Mouse (Mus musculus) MEL (cell line): ENCODE data around the gene Gnai3. TPM values are rescaled to one million over a fixed set of nuclear protein-coding genes. Genes with fewer than 3 reads are reported as not detected.

Experiments used
- DNase-seq: peaks from one replicate; pipeline ENCODE4 v3.0.0; 2011; ENCODE audit warnings: low read depth, low spot score
- H3K27ac ChIP-seq: 2 replicates; pipeline ENCODE4 v1.5.1; 2012; ENCODE audit warnings: low read depth, mild to moderate bottlenecking, control low read depth, low read length, moderate library complexity; ENCODE audit not compliant: control insufficient read depth
- H3K27me3 ChIP-seq, 2 experiments: fragments of 150-350 bp in 1 of 2; sonication (generic) in 1 of 2; 2 replicates each; pipeline ENCODE4 v1.6.1; 2012; ENCODE audit warnings: low read length in 2 of 2, mild to moderate bottlenecking in 2 of 2, improper control_type of control experiment in 1 of 2, moderate library complexity in 1 of 2; ENCODE audit not compliant: insufficient read depth in 2 of 2, control insufficient read depth in 1 of 2
- H3K36me3 ChIP-seq, 2 experiments: 2 replicates each; pipeline ENCODE4 v1.6.1; 2012 to 2014; ENCODE audit warnings: low read length in 2 of 2, improper control_type of control experiment in 1 of 2, inconsistent platforms in 1 of 2, mild to moderate bottlenecking in 1 of 2; ENCODE audit not compliant: insufficient read depth in 2 of 2, control insufficient read depth in 1 of 2
- H3K4me1 ChIP-seq, 2 experiments: fragments of 150-350 bp in 1 of 2; sonication (generic) in 1 of 2; 2 replicates each; pipeline ENCODE4 v1.6.1; 2012; ENCODE audit warnings: low read length in 2 of 2, improper control_type of control experiment in 1 of 2, mild to moderate bottlenecking in 1 of 2; ENCODE audit not compliant: insufficient read depth in 2 of 2, control insufficient read depth in 1 of 2
- H3K4me3 ChIP-seq, 2 experiments: fragments of 150-350 bp in 1 of 2; sonication (generic) in 1 of 2; 2 replicates each; pipeline ENCODE4 v1.5.1; 2012; ENCODE audit warnings: low read depth in 2 of 2, low read length in 2 of 2, mild to moderate bottlenecking in 2 of 2, moderate library complexity in 2 of 2, control low read depth in 1 of 2, improper control_type of control experiment in 1 of 2; ENCODE audit not compliant: control insufficient read depth in 1 of 2, insufficient read depth in 1 of 2
- H3K79me2 ChIP-seq: 2 replicates; pipeline ENCODE4 v1.6.1; 2012; ENCODE audit warnings: mild to moderate bottlenecking, low read length, moderate library complexity; ENCODE audit not compliant: control insufficient read depth, poor library complexity, insufficient read depth
- H3K9ac ChIP-seq: 2 replicates; pipeline ENCODE4 v1.6.1; 2012; ENCODE audit warnings: low read depth, mild to moderate bottlenecking, control low read depth, low read length, moderate library complexity; ENCODE audit not compliant: control insufficient read depth, poor library complexity, severe bottlenecking
- H3K9me3 ChIP-seq: fragments of 150-350 bp; sonication (generic); replicated peaks from 2 replicates; pipeline ENCODE4 v1.6.1; 2012; ENCODE audit warnings: mild to moderate bottlenecking, low read length, improper control_type of control experiment, moderate library complexity; ENCODE audit not compliant: insufficient read depth
- CHD1 ChIP-seq: IDR thresholded peaks from 2 replicates; pipeline ENCODE4 v1.6.1; 2012; ENCODE audit warnings: low read depth, mild to moderate bottlenecking, inconsistent platforms, low read length, improper control_type of control experiment
- CHD2 ChIP-seq: IDR thresholded peaks from 2 replicates; pipeline ENCODE4 v1.6.1; 2011; ENCODE audit warnings: low read length, improper control_type of control experiment
- CTCF ChIP-seq, 3 experiments: IDR thresholded peaks in 2 of 3; conservative IDR thresholded peaks in 1 of 3; 2 replicates each; pipeline ENCODE4 v1.5.1; 2011 to 2012; ENCODE audit warnings: low read length in 3 of 3, low read depth in 2 of 3, mild to moderate bottlenecking in 2 of 3, improper control_type of control experiment in 1 of 3, inconsistent platforms in 1 of 3, mixed read lengths in 1 of 3, moderate library complexity in 1 of 3; ENCODE audit not compliant: control insufficient read depth in 1 of 3, insufficient read depth in 1 of 3, poor library complexity in 1 of 3, severe bottlenecking in 1 of 3
- E2F4 ChIP-seq: IDR thresholded peaks from 2 replicates; pipeline ENCODE4 v1.6.1; 2011; ENCODE audit warnings: low read depth, low read length, improper control_type of control experiment, borderline replicate concordance
- EP300 ChIP-seq, 2 experiments: IDR thresholded peaks; 2 replicates each; pipeline ENCODE4 v1.6.1; 2011; ENCODE audit warnings: improper control_type of control experiment in 2 of 2, low read length in 2 of 2, low read depth in 1 of 2, mild to moderate bottlenecking in 1 of 2
- ETS1 ChIP-seq: IDR thresholded peaks from 2 replicates; pipeline ENCODE4 v1.6.1; 2012; ENCODE audit warnings: low read depth, mild to moderate bottlenecking, inconsistent platforms, low read length, improper control_type of control experiment, moderate library complexity
- GABPA ChIP-seq: IDR thresholded peaks from 2 replicates; pipeline ENCODE4 v1.6.1; 2012; ENCODE audit warnings: low read depth, mild to moderate bottlenecking, inconsistent platforms, low read length, improper control_type of control experiment, moderate library complexity
- GATA1 ChIP-seq: IDR thresholded peaks from 2 replicates; pipeline ENCODE4 v1.6.1; 2011; ENCODE audit warnings: low read depth, low read length, improper control_type of control experiment
- HCFC1 ChIP-seq: IDR thresholded peaks from 2 replicates; pipeline ENCODE4 v1.6.1; 2012; ENCODE audit warnings: low read depth, mild to moderate bottlenecking, inconsistent platforms, low read length, improper control_type of control experiment, moderate library complexity
- JUND ChIP-seq: IDR thresholded peaks from 2 replicates; pipeline ENCODE4 v1.6.1; 2011; ENCODE audit warnings: low read depth, mild to moderate bottlenecking, improper control_type of control experiment, low read length
- MAZ ChIP-seq: IDR thresholded peaks from 2 replicates; pipeline ENCODE4 v1.6.1; 2012; ENCODE audit warnings: low read depth, mild to moderate bottlenecking, inconsistent platforms, low read length, improper control_type of control experiment
- MEF2A ChIP-seq: IDR thresholded peaks from 2 replicates; pipeline ENCODE4 v1.6.1; 2014; ENCODE audit warnings: low read depth, mild to moderate bottlenecking, inconsistent platforms, low read length, improper control_type of control experiment; ENCODE audit not compliant: poor library complexity, insufficient replicate concordance, severe bottlenecking; ENCODE audit errors: extremely low read depth
- MYB ChIP-seq: IDR thresholded peaks from 2 replicates; pipeline ENCODE4 v1.6.1; 2011; ENCODE audit warnings: mild to moderate bottlenecking, low read depth, low read length, improper control_type of control experiment
- NRF1 ChIP-seq: IDR thresholded peaks from 2 replicates; pipeline ENCODE4 v1.6.1; 2014; ENCODE audit warnings: low read depth, mild to moderate bottlenecking, inconsistent platforms, low read length, improper control_type of control experiment, moderate library complexity; ENCODE audit not compliant: poor library complexity, insufficient read depth, severe bottlenecking
- POLR2AphosphoS2 ChIP-seq: IDR thresholded peaks from 2 replicates; pipeline ENCODE4 v1.6.1; 2011; ENCODE audit warnings: low read length, improper control_type of control experiment
- POLR2AphosphoS5 ChIP-seq: IDR thresholded peaks from 2 replicates; pipeline ENCODE4 v1.6.1; 2012; ENCODE audit warnings: low read depth, borderline replicate concordance, mild to moderate bottlenecking, inconsistent platforms, low read length, moderate library complexity, mixed read lengths
- RCOR1 ChIP-seq: IDR thresholded peaks from 2 replicates; pipeline ENCODE4 v1.6.1; 2012; ENCODE audit warnings: low read depth, mild to moderate bottlenecking, inconsistent platforms, low read length, improper control_type of control experiment
- TAL1 ChIP-seq: IDR thresholded peaks from 2 replicates; pipeline ENCODE4 v1.6.1; 2012; ENCODE audit warnings: mild to moderate bottlenecking, inconsistent platforms, low read length, moderate library complexity, mixed read lengths
- TCF12 ChIP-seq: IDR thresholded peaks from 2 replicates; pipeline ENCODE4 v1.6.1; 2014; ENCODE audit warnings: low read depth, mild to moderate bottlenecking, inconsistent platforms, low read length, improper control_type of control experiment, moderate library complexity
- UBTF ChIP-seq: IDR thresholded peaks from 2 replicates; pipeline ENCODE4 v1.6.1; 2012; ENCODE audit warnings: low read depth, mild to moderate bottlenecking, inconsistent platforms, low read length, improper control_type of control experiment, moderate library complexity, borderline replicate concordance; ENCODE audit not compliant: insufficient read depth
- ZC3H11A ChIP-seq: IDR thresholded peaks from 2 replicates; pipeline ENCODE4 v1.6.1; 2012; ENCODE audit warnings: low read depth, mild to moderate bottlenecking, inconsistent platforms, low read length, improper control_type of control experiment
- ZKSCAN1 ChIP-seq: IDR thresholded peaks from 2 replicates; pipeline ENCODE4 v1.6.1; 2012; ENCODE audit warnings: low read depth, mild to moderate bottlenecking, inconsistent platforms, low read length, improper control_type of control experiment, moderate library complexity
- ZMIZ1 ChIP-seq: IDR thresholded peaks from 2 replicates; pipeline ENCODE4 v1.6.1; 2012; ENCODE audit warnings: low read depth, mild to moderate bottlenecking, inconsistent platforms, low read length, improper control_type of control experiment, moderate library complexity
- ZNF384 ChIP-seq: IDR thresholded peaks from 2 replicates; pipeline ENCODE4 v1.6.1; 2012; ENCODE audit warnings: low read depth, mild to moderate bottlenecking, inconsistent platforms, low read length, improper control_type of control experiment
- polyA plus RNA-seq, 2 experiments: library from polyadenylated mRNA; stranded (reverse) in 1 of 2; unstranded in 1 of 2; fragments of >175 nt in 1 of 2; fragments of >200 nt in 1 of 2; gene quantifications; 2 replicates each; pipeline versions ENCODE4 v1.2.1 to v1.2.4; 2012; ENCODE audit warnings: low replicate concordance in 2 of 2, low read depth in 1 of 2; ENCODE audit not compliant: insufficient read length in 2 of 2, insufficient read depth in 1 of 2, missing spikeins in 1 of 2
- total RNA-seq: library from RNA; depleted of rRNA; stranded (reverse); fragments of 300-350 nt; gene quantifications from 2 replicates; pipeline ENCODE4 v1.2.3, GENCODE M21; 2012

Gene Gnai3
- total and polyA plus RNA-seq, 3 experiments, result 74.2 to 96.4 (median 92.1) TPM

DNA sequence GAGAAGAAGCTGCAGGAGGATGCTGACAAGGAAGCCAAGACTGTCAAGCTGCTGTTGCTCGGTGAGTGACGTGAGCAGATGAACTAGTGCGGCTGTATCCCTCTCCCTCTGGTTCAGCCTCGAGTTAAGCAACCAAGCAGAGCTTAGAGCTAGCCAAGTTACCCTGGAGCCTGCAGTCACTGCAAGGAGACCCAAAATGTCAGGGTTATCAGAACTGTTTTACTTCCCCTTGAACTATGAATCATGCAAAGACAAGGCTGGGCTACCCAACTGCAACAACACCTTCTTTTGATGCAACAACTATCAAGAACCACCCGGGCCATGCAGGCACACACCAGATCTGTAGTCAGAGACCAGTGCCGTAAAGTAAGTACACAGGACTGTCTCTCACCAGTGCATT is 52.6 kb downstream of the Gnai3 start:
- Histone ChIP-seq H3K27me3 (no peaks in the 10 kb centered on the region), H3K27ac (peak overlapping the region; percentile 43)

DNA sequence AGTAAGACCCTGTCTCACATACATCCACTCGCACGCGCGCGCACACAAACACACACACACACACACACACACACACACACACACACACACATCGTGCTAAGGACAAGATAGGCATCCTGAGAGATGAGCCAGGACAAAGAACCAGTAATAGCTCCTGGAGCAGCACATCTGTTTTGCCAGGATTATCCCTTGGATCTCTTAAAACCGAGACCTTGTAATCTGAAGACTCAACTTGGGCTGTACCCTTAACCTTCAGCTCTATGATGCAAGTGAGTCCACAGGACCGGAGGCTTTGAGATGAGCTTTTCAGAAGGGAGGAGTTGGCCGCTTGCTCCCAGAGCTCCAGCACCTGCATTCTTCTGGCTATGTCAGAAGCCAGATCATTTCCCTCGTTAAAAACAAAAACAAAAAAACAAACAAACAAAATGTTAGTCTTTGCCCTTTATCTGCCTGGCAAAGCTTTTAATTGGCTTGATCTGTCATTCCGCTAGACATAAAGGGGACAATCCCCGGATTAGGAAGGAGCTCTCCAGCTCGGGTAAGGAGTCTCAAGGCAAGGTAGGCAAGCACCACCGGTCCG is 53.3 kb downstream of the Gnai3 start, which contains the start of gene Gnat2:
Gene Gnat2, plus strand, starts transcription at position 254 of the 580 bp plus-strand sequence.
- Histone ChIP-seq H3K9me3 (no peaks in the 10 kb centered on the region), H3K79me2 (no peaks in the 10 kb centered on the region), H3K27me3 (no peaks in the 10 kb centered on the region), H3K36me3 (peaks cover 0 to 37% of the 10 kb centered on the region in 2 experiments; a peak in 3 of 4 replicates), H3K9ac (peak within 1 kb of the TSS; percentile 13; the same call in 1 of the 2 replicates), H3K4me3 (peak within 1 kb of the TSS in 1 of 2 experiments; percentile 44; a peak in 1 of 4 replicates), H3K4me1 (peaks cover 18 to 42% of the 10 kb centered on the region in 2 experiments), H3K27ac (peak within 1 kb of the TSS; percentile 43)
- no peak for DNase-seq
- 0 out of 2 replicates have a peak, but pooled peaks have one; percentile 58 for TF ChIP-seq CHD1
- no peak for TF ChIP-seq ZKSCAN1

More for the DNA sequence above, 52.6 kb downstream of the Gnai3 start:
- Histone ChIP-seq H3K4me1 (peaks cover 24 to 48% of the 10 kb centered on the region in 2 experiments), H3K36me3 (peaks cover 0 to 41% of the 10 kb centered on the region in 2 experiments; a peak in 3 of 4 replicates), H3K9me3 (no peaks in the 10 kb centered on the region), H3K9ac (peak overlapping the region; percentile 13; the same call in 1 of the 2 replicates), H3K4me3 (peak overlapping the region in 1 of 2 experiments; percentile 44; a peak in 1 of 4 replicates), H3K79me2 (no peaks in the 10 kb centered on the region)
- DNase-seq, result peak; percentile 89
- peak; percentile 16; the same call in 1 of the 2 replicates for TF ChIP-seq JUND
- TF ChIP-seq ETS1, result peak; percentile 50; the same call in 1 of the 2 replicates
- TF ChIP-seq MAZ, result no peak
- no peak for TF ChIP-seq E2F4
- peak; percentile 34; the same call in 1 of the 2 replicates for TF ChIP-seq TAL1
- peak; percentile 56 for TF ChIP-seq GATA1
- TF ChIP-seq EP300 (IDR thresholded peaks at IDR 0.05; ENCODE audit: low read depth in 1 of 2, low read length in 2 of 2), result peak; percentile 47 to 49; a peak in 3 of 4 replicates

DNA sequence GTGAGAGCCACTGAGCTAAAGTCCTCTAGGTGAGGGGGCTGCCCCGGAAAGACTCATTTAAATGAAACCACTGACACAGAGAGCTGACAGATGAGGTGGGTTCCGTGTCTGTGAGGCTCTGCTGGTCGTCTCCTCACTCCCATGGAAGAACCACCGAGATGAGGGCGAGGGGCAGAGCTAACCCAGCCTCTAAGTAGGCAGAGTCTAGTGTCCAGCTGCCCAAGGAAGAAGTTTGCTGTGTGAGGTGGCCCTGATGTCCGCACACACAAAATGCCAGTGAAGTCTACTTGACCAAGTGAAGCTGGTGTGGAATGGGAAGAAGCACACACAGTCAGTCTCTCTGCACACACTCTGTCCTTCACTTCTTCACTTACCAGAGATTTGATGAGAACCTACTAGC is 53.9 kb downstream of the Gnai3 start:
- Histone ChIP-seq H3K4me3 (no peak overlapping the region), H3K9me3 (no peaks in the 10 kb centered on the region), H3K36me3 (peaks cover 0 to 35% of the 10 kb centered on the region in 2 experiments; a peak in 3 of 4 replicates), H3K4me1 (peaks cover 12 to 41% of the 10 kb centered on the region in 2 experiments), H3K79me2 (peaks cover 2% of the 10 kb centered on the region; the same call in 1 of the 2 replicates), H3K27me3 (no peaks in the 10 kb centered on the region), H3K9ac (no peak overlapping the region), H3K27ac (no peak overlapping the region)
- TF ChIP-seq ZC3H11A (no peak), ZNF384 (no peak), UBTF (no peak), MEF2A (no peak), JUND (no peak), TCF12 (no peak), ZMIZ1 (no peak), POLR2AphosphoS5 (no peak), CTCF (IDR thresholded peaks at IDR 0.05 in 2 of 3, conservative IDR thresholded peaks at IDR 0.05 in 1 of 3; ENCODE audit: control insufficient read depth in 1 of 3, insufficient read depth in 1 of 3, low read depth in 2 of 3, low read length in 3 of 3, poor library complexity in 1 of 3, severe bottlenecking in 1 of 3) (no peak), TAL1 (no peak), GABPA (no peak), MYB (no peak), MAZ (no peak), NRF1 (no peak), CHD2 (no peak), RCOR1 (no peak), ETS1 (no peak), POLR2AphosphoS2 (no peak), HCFC1 (no peak)
- DNase-seq, result no peak
